Mouse (Mus musculus): ENCODE results near the gene Cabin1. TPM values are rescaled to one million over a fixed set of nuclear protein-coding genes. Genes with fewer than 3 reads are reported as not detected.

The Cabin1 gene
- total RNA-seq, 2 experiments from 2014 or later, result 19.6 to 22.6 TPM

DNA sequence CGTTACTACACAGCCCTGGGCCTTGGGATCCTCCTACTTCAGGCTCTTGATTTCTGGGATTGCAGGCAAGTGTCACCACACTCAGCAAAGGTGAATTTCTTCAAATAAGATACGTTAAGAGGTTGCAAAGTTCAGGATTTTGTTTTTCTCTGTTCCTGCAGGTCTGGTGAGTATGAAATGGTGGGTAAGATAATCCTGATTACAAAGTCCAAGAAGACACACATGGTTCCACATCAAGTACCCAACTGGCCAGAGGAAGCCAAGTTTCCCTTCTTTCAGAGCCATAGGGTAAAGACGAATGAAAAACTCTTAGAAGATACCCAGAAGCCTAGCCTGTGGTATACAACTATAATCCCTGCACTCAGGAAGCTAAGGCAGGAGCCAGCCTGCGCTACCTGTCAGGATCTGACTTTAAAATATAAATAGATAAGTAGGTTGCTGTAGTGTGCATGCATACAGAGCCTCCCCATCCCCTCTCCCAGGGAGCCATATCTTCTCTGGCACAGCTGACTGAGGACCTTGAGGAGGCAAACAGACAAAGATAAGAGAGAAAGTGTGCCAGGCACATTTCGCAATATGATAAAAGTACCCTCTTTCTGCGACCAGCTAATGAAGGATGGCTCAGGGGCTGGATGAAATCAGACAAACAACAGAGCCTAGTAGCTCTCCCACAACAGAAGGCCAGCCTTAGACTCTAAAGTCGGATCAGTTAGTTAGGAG lies 58.3 kb downstream of the Cabin1 start:
- intact Hi-C loops (cut with DNase I), result loop anchor here (2.0 kb wide), 1 partner anchor 119 kb away; no protein-coding TSS in a partner anchor
- no peak for DNase-seq (ENCODE audit: low spot score)

DNA sequence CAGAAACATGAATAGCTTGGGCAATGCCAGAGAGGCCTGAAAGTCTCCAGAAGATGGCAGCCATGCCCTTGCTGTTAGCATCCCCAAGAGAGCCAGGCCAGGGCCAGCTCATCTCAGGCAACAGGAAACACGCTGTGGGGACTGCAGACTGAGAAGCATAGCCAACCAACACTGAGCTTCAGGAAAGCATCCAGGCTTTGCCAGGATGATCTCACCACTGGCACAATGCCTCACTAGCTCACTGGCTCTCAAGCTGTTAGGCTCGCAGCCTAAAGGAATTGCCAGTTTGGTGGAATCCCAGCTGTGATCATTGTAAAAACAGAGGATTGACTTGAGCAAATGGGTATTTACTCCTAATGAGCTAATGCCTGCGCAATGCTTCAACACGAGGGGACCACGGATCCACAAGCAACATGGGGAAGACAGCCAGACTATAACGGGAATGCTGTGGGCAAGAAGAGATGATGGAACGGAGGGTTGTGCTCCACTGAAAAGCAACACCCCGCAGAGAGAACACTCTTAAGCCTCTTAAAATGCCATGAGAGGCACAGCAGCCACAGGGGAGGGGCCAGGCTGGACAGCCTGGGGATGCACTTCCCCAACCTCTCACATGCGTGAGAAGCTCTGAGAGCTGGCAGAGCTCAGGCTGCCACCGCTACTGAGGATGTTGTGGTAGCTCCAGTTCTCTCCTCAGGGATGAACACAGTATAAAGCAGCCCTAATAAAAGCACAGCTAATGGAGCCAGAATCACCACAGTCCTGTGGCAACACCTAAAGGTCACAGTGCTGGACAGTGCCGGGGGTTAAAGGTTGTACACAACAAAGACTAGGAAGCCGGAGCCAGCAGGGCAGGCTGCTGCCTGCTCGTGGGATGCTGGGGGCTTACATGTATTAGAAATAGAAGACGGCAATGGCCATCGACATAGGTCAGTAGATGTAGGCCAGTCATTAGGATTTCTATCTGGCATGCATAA lies 59.6 kb downstream of the Cabin1 start:
- peak; percentile 80 for DNase-seq (ENCODE audit: low spot score)
- intact Hi-C loops (cut with DNase I), result loop anchor here (2.0 to 5.0 kb wide), 2 partner anchors 37 to 118 kb away; no protein-coding TSS in a partner anchor

DNA sequence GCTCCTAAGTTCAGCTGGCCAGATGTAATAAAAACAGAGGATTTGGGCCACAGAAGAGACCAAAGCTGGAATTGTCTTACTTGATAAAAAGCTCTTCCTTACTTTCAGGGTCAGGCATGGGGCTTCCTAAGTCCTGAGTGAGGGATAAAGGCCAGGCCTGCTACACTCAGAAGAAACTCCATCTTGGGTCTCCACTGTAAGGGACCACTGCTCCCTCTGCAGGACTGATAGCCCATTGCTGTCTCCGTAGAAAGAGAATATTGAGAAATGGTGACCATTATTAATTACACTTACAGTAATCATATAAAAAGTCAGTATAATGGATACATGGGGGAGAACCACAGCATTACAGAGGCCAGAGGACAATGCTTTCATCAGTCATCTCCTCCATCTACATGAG lies 60.6 kb downstream of the Cabin1 start:
- DNase-seq (ENCODE audit: low spot score), result no peak
- intact Hi-C loops (cut with DNase I), result loop anchor here (2.0 to 5.0 kb wide), 2 partner anchors 36 to 67 kb away; no protein-coding TSS in a partner anchor

DNA sequence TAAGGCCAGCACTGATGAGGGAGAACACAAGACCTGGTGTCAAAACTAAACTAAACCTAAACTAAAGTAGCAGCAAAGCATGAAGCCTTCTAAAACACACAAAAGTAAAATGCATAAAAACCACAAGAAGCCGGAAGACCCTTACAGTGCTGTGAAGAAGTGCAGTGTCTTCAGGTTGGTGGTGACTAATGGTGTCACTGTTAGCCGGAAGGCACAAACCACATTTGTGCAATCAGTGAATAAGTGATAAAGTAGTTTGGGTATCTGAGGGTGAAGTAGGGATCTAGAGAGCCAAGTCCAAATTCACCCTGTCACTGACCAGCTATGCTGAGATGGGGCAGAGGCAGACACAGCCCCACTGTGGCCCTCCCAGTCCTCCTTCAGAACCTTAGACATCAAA lies 61.6 kb downstream of the Cabin1 start:
- intact Hi-C loops (cut with DNase I), result loop anchor here (2.0 to 5.0 kb wide), 2 partner anchors 35 to 66 kb away; no protein-coding TSS in a partner anchor

DNA sequence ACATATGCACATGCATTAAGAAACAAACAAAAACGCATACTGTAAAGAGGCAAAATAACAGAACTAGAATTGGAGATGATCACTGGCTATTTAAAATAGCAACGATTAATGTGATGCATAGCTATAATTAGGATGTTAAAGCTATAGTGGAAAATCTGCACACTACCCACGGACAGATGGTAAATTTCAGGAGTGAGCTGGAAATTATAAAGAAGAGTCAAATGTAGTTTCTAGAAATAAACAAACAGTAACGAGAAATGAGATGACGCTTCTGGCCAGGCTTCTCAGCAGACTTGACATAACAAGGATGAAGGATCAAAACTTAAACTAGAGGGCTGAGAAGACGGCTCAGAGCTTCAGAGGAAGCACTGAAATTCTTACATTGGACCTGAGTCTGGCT lies 62.9 kb downstream of the Cabin1 start:
- DNase-seq (ENCODE audit: low spot score), result no peak
- intact Hi-C loops (cut with DNase I), result loop anchor here (5.0 kb wide), 1 partner anchor 34 kb away; no protein-coding TSS in a partner anchor

More for the DNA sequence above, 61.6 kb downstream of the Cabin1 start:
- no peak for DNase-seq (ENCODE audit: low spot score)

DNA sequence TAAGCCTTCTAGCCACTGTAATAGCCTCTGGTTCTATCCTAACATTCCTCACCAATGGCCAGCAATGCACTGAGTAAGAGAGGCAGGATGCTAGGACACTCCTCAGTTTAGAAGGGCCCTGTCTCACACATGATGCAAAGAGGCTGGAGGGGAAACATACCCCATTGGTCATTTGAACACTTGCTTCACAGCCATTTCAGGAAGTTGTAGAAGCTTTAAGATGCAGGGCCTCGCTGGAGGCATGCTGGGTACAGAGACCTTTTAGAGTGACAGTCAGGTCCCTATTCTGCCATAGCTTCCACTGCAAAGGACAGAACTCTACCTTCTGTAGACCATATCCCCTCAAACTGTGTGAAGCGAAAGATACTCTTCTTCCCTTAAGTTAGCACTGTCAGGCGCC lies 66.4 kb downstream of the Cabin1 start:
- intact Hi-C loops (cut with DNase I), result no loop called here

DNA sequence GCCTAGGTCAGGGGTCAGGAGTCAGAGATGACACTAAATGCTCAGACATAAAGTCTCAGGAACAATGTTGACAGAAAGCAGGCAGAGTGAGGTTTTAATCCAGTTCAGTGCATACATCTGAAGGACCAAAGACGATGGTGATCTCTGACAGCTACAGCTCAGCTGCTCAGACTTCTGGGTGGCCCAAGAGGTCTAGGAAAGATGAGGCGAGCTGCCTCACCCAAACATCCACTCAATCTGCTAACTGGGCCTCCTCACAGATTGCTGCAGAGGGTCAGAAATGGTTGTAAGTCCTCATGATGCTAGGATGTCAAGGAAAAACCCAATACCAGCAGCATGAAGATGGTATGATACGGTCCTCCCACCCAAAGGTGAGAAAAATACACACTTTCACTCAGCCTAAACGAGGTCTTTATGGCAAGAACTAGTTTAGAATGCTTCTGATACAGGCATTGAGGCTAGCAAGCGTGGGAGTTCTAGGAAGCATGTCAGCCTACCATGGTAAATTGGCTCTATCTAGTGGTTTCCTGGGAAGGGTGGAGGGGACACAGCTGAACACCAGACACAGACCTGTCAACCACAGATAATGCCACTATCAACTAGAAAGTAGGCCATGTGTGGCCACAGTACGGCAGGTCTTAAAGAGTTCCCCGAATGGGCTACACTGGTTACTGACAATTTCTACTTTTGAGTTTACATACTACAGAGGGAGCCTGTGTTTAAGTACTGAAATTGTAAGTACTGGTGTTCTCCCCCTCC lies 67.4 kb downstream of the Cabin1 start:
- DNase-seq (ENCODE audit: low spot score), result no peak
- intact Hi-C loops (cut with DNase I), result no loop called here

More for the DNA sequence above, 66.4 kb downstream of the Cabin1 start:
- no peak for DNase-seq (ENCODE audit: low spot score)

DNA sequence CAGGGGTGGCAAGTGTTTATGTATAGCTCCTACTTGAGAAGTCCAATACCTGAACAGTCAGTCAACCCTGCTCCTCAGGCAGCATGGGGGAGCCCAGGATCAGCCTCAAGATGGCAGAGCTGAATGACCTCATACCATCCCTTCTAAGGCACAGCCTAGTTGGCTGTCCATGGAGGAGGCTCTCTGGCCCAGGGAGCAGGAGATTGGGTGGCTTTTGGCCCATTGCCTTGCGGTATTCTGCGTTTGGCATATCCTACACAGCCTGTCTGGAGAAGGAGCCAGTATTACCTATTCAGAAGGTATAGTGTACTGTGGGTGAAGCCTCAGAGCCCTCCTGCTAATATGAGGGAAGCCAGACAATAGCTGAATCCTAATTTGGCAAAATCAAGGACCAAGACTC lies 68.6 kb downstream of the Cabin1 start:
- intact Hi-C loops (cut with DNase I), result no loop called here
- no peak for DNase-seq (ENCODE audit: low spot score)

DNA sequence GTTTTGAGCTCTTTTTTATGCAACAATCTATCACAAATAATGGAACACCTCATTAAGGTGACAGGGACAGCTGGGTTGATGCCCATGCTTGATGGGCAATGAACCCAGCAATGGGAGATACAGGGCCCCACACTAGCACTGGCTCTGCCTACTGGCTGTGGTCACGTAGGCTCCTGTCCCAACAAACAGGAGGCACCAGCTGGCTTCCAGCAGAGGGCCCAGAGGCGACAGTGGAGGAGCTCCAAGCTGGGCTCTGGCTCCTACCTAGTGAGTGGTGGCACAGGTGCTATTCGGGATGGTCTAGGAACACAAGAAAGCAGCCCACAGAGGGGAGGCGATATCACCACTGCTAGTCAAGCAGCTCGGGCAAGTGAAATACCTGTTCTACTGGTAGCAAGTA lies 69.1 kb downstream of the Cabin1 start:
- intact Hi-C loops (cut with DNase I), result no loop called here
- no peak for DNase-seq (ENCODE audit: low spot score)

DNA sequence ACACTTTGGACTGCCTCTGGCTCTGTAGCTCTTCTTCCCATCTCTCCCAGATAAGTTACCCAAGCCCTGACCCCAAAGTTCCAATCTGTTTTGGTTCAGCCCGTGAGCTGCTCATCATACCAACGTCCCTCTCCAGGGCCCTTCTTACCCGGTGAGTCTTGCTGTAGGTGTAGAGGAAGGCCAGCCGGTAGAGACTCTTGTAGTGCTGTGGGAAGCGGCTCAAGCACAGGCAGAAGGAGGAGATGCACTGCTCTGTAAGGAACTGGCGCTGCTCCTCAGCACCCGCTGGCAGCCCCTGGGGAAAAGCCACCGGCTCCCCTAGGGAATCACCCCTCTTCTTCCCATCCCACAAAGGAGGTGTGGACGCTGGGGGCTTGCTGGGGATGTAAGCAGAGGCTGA lies 69.6 kb downstream of the Cabin1 start:
- no peak for DNase-seq (ENCODE audit: low spot score)
- intact Hi-C loops (cut with DNase I), result no loop called here

DNA sequence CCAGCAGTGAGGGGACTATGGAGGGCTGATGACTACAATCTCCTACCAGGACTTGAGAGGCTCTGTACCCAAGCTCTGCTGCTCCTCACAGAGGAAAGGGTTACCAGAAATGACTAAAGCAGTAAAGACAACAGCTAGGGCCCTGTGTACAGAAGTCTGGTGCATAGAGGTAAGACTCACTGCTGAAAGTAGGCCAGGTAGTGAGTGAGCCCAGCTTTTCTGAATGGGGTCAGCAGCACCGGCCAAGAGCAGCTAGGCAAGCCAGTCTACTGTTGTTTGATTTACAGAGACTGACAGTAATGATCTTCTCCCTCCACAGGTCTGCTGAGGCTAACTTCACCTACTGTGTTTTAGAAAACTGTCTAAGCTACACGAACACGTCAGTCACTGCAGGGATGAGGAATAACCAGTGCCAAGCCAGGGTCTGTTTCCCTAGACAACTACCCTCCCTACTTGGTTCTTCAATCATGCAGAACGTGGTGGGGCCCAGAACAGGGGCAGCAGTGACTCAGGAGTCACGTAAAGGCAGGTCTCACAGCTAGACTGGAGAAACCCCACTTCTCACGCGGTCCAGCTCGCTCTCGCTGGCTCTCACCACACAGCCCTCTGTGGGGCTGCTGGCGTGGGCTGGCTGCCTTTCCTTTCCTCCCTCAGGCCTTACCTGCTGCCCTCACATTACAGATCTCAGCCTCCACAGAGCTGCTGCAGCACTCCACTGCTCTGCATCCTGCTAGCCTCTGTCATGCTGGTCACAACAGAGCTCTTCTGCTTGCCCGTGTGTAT lies 70.5 kb downstream of the Cabin1 start:
- intact Hi-C loops (cut with DNase I), result no loop called here
- DNase-seq (ENCODE audit: low spot score), result no peak

DNA sequence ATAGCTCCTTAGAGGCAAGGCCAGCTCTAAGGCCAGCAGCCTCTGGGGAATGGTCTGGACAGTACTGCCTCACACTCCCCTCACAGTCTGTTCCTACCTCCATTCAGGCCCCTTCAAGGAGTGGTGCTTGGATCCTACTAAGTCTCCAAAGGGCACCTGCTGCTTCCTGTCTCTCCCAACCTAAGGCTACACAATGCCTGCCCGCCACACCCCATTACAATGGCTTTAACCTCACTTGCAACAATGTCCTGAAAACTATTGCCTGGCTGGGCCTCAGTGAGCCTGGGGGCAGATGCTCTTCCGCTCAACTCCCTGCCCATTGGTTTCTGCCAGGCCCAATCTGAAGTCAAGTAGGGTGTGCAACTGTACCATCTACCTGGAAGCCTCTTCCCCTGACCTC lies 75.5 kb downstream of the Cabin1 start:
- intact Hi-C loops (cut with DNase I), result no loop called here
- DNase-seq (ENCODE audit: low spot score), result no peak

DNA sequence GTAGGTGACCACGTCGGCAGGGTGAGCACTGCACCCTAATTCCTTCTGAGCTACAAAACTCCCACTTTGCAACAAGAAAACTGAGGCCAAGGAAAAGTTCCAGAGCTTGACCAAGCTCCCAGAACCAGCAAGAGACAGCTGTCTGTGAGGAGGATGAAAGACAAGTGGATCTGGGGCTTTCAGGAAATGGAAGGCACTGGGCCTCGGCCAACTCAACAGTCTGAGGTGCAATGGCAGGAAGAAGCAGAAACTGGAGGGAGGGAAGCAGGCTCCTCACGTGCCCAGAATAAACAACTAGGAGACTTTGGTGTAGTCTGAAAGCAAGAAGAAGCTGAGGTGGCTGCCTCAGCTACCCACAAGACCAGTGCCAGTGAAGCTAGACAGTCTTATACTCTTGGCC lies 77.4 kb downstream of the Cabin1 start:
- DNase-seq (ENCODE audit: low spot score), result no peak
- intact Hi-C loops (cut with DNase I), result no loop called here

DNA sequence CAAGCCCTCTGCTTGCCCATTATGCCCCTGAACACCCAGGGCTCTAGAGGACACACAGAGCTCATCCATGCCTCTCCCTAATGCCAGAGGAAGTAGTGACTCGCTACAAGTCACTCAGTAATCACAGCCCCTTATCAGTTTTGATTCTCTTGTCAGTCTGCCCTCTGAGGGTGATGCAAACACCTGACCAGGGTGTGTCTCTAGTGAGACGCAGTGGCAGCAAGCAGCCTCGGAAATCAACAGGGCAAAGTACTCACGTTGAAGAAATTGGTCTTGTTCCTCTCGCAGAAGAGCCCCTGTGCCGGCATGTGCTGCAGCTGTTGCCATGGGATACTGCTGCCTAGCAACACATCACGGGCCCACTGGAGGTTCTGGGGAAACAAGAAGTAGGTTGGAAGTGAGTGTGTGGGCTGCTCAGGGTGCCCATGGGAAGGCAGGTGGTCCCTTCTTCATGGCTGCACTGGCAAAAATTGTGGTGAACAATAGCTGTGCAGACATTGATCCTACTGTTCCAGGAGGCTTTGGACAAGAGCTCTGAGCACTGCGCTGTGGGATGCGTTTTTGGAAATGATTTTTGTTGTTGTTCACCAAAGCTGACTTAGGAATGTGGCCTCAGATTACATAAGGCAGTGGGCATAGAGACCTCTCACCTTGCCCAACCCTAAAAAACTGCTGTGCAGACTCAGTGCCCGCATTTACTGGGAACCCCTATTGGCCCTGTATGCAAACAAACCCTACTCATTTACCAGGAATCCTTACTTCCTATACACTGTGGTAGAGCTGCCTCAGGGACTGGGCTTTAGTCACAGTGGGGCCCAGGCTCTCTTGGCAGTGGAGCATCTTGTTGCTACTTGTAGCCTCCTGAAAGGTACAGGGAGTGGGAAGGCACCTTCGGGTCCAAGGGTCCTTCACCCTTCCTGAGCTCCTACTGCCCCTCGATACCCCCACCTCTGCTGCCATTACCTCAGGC lies 79.8 kb downstream of the Cabin1 start:
- DNase-seq (ENCODE audit: low spot score), result no peak
- intact Hi-C loops (cut with DNase I), result no loop called here

DNA sequence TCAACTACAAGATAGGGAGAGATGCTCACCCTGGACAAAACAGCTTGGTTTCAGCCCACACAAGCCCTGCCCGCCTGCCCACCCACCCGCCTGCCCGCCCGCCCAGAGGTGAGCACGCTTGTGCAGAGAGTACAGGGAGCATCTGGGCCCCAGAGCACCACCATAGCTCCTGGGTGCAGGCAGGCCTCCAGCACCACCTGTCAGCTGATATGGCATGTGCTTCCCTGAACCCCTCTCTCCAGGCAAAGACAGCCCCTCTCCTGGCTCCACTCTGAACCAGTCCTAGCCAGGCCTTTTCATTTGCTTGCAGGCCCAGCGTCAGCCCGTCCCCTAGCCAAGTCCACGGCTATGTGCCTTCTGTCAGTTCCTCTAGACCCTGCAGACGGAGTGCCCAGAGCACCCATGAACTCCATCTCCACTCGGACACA lies 83.6 kb downstream of the Cabin1 start:
- intact Hi-C loops (cut with DNase I), result no loop called here
- DNase-seq (ENCODE audit: low spot score), result no peak

DNA sequence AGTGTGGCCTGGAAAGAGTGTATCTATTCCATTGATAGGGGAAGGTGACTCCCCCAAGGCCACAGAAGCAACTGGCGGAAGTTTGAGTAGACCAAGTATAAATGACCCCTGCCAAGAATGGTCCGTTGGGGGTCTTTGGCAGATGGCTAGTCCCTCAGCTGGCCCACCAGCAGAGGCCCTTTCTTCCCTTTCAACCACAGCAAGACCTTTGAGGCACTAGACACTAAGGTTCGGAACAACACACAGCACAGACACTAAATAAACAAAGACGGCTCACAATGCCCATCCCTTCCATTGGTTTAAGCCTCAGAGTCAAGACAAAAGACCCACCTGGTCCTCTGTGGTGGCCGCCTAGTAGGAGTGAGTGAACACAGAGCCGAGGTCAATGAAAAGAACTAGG lies 84.9 kb downstream of the Cabin1 start:
- intact Hi-C loops (cut with DNase I), result no loop called here
- no peak for DNase-seq (ENCODE audit: low spot score)

DNA sequence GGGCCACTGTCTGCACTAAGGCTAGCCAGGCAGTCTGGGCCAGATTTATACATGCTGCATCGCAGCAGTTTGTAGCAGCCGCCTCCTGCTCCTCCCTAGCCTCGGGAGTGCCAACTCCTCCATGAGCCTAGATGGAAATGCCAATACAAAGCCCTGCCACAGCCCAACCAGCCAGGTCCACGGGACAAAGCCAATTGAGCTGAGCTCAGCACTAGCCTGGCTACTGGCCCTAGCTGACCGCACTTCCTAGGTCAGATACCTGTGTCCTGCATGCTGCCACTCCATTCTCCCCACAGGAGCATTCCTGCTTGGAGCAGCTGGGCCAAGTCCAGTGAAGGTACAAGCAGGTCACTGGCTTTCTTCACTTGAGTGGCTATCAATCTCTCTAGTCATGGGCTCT lies 86.2 kb downstream of the Cabin1 start:
- intact Hi-C loops (cut with DNase I), result no loop called here
- no peak for DNase-seq (ENCODE audit: low spot score)

DNA sequence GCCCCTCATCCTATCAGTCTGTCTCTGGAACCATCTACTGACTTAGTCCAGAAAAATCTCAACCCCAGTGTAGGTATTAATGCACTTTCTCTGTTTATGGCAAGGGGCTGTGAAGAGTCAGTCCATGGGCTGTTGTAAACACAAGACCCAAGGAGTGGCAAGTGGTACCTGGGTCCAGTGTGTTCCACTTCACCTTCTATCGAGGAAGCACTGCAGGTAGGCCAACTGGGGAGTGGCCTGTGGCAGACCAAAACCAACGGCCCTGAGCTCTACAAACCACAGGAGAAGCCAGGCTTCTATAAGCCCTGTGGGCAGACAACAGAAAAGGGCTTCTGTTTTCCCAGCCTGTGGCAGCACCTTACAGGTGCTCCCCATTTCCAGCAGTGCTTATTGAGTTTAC lies 86.6 kb downstream of the Cabin1 start:
- DNase-seq (ENCODE audit: low spot score), result no peak
- intact Hi-C loops (cut with DNase I), result no loop called here

Data from heart, postnatal 25 days (tissue).